Mouse (Mus musculus): ENCODE data around the gene Sesn2. TPM values are rescaled to one million over a fixed set of nuclear protein-coding genes. Genes with fewer than 3 reads are reported as not detected.

Sesn2 gene
- polyA plus RNA-seq, 1 experiment: 6.5 TPM

DNA sequence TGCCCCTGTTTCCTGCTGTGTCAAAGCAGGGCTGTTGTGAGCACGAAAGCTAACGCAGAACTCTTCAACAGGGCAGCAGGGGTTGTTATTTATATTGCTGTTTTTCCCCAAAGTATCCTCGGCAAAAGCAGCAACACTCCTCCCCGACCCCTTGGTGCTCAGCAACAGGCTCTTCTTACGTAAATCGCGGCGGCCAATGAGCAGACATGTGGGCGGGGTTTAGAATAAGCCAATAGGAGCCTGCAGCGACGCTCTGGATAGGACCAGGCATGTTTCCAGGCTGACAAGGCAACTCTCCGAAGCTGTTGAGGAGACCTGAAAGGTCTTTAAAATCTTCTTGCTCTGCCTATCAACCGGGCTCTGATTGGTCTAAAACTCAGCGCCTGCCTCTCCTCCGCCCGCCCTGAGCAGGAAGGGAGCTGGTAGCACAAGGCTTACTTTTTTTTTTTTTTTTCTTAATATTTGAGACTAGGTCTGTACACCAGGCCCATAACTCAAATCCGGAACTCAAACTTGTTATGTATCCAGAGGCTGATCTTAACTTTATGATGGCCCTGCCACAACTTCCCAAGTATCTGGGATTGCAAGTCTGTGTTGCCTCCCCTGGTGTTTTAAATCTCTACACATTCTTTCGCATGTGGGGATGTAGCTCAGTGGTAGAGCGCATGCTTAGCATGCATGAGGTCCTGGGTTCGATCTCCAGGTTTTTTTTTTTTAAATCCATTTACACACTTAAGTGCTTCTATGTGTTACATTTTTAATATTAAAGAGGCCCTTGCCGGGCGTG, 5.3 kb upstream of the Sesn2 start:
- WGBS: 16% methylated on average over 22 of the region's 22 CpGs
- DNase-seq (ENCODE audit: low read depth, low spot score): peak; percentile 87

GRCm38 (mm10) chr4:132514555-132515135, 4.3 kb upstream of the Sesn2 start:
- WGBS: 2% methylated on average over 21 of the region's 21 CpGs
- no peak for DNase-seq (ENCODE audit: low read depth, low spot score)

GRCm38 (mm10) chr4:132513395-132514273, 3.3 kb upstream of the Sesn2 start:
- no peak for DNase-seq (ENCODE audit: low read depth, low spot score)
- WGBS: 70% methylated on average over 14 of the region's 14 CpGs

DNA sequence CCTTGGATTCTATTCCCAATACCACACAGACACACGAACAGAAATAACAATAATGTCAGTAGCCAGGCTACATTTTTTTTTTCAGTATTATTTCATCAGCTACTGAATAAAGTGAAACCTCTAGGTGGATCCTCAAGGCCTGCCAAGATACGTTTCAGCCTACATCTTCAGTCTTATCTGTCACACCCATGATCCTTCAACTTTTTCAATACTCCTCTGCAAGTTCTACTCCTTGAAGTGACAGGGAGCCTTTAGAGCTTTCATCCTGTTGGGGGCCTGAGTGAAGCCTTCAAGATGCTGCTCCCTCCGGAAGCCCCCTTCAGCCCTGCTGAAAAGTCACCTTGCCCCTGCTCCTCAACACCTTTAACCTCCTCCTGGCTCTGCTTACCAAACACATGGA, 1.8 kb upstream of the Sesn2 start:
- DNase-seq (ENCODE audit: low read depth, low spot score): no peak
- 86% methylated on average over 3 of the region's 3 CpGs for WGBS

- WGBS: under 1% methylated on average over 52 of the region's 52 CpGs
- no peak for DNase-seq (ENCODE audit: low read depth, low spot score)
Measured at GRCm38 (mm10) chr4:132509621-132510296, 542 bp downstream of the Sesn2 start.

- no peak for DNase-seq (ENCODE audit: low read depth, low spot score)
- WGBS: 72% methylated on average over 2 of the region's 2 CpGs
Measured at GRCm38 (mm10) chr4:132507210-132507609, 3.1 kb downstream of the Sesn2 start.

DNA sequence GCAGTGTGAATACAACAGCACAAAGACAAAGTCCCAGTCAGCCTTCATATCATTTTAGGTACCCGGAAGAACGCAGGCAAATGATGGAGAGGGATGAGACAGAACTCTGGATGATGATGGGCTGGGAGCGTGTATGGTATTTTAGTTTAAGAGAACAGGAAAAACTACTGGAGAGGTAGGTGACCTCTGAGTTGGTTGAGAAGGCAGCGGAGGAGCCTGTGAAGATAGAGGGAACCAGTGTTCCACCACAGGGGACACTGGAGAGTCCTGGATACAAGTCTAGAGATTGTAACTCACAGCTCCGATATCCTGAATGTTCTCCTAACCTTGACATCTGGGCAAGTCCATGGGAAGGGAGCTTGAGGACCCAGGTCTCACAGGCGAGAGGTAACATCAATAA, 4.1 kb downstream of the Sesn2 start:
- 88% methylated on average over 6 of the region's 6 CpGs for WGBS
- DNase-seq (ENCODE audit: low read depth, low spot score): no peak

GRCm38 (mm10) chr4:132505800-132506199, 4.5 kb downstream of the Sesn2 start:
- DNase-seq (ENCODE audit: low read depth, low spot score): no peak
- WGBS: 64% methylated on average over 10 of the region's 10 CpGs

DNA sequence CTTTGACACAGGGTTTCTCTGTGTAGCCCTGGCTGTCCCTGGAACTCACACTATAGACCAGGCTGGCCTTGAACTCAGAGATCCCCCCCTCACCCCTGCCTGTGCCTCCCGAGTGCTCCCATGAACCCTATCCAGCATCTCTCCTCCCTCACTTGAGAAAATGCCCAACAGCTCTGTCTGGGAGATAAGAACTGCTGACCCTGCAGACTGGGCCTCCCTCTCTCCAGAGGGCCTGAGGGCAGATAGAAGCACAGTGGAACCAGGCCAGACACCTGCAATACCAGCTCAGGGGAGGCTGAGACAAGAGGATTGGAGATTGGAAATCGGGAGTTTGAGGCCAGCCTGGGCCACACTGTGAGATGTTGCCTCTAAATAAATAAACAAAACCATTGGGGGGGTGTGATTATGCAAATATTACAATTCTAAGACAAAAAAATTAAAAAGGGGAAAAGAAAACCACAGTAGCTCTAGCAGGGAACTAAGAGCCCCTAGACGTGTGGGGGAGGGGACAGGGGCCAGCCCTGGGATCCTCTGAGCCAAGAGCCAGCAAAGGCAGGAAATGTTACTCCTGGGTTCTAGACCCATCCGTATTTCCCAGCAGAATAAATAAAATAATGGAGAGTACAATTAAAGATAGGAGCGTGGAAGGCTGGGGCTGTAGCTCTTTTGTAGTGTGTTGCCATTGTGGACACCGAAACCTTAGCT, 5.1 kb downstream of the Sesn2 start:
- WGBS: 80% methylated on average over 6 of the region's 6 CpGs
- DNase-seq (ENCODE audit: low read depth, low spot score): no peak

DNA sequence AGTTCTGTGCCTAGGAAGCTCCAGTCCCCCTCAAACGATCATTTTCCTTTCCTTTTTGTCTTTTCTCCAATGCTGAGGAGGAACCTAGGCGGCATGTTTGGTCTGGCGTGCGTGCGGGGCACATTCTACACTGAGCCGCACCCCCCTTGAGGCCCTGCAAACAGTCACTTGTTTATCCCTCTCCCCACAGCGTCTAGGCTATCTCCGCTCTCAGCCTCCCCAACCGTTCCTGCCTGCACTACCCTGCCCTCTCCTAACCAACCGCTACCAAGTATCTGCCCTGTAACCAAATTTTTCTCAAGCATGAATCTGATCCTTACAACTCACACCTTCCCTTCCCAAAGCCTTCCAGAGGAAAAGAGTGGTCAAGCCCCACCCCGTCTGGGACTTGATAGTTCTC, 7.0 kb downstream of the Sesn2 start:
- 79% methylated on average over 11 of the region's 11 CpGs for WGBS
- no peak for DNase-seq (ENCODE audit: low read depth, low spot score)

DNA sequence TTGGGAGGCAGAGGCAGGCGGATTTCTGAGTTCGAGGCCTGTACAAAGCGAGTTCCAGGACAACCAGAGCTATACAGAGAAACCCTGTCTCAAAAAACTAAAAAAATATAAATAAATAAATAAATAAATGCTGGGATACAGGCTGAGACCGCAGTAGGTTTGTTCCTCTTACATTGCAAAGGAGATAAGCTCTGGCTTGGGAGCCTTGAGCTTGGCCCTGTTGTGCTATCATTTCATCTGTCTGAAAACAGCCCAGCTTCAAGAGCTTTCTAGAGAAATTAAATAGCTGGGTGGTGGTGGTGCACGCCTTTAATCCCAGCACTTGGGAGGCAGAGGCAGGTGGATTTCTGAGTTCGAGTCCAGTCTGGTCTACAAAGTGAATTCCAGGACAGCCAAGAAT, 8.7 kb downstream of the Sesn2 start:
- DNase-seq (ENCODE audit: low read depth, low spot score): no peak
- 96% methylated on average over 6 of the region's 6 CpGs for WGBS

- WGBS: 81% methylated on average over 20 of the region's 20 CpGs
- no peak for DNase-seq (ENCODE audit: low read depth, low spot score)
Measured at GRCm38 (mm10) chr4:132494271-132494918, 15.9 kb downstream of the Sesn2 start.

DNA sequence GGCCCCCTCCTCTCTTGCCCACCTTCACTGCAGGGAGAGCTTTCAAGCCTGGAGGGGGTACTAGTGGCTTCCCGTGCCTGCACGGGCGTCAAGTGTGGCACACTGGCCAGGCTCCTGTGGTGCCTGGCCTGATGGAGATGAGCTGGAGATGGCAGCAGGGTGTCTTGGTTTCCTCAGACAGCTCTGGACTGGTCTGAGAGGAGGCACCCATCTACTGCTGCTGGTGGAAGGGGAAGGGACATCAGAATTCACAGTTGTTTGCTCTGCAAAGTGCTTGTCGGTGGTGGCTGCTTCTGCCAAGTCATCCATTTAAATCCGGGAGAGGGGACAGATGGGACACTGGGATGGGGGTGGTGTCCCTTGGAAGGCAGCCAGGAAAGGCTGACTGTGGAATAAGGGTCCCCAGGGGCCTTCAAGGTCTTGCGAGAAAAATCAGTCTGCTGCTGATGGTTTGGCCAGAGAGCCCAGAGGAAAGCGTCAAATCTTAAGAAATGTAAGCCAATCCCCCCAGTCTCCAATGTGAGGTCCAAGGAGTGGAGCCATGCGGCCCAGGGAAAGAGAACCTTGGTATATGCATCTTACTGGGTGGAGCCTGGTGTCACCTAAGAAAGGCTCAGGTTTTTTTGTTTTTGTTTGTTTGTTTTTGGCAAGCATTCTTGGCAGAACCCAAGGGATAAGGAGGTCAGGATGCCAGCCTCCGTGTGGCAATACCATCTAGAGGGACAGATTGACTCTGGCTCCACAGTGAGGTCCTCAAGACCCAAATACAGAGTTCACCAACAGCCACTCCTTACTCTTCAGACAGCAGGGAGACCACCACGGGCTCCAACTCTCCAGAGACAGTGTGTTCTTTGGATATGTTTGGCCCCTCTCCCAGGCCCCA, 17.9 kb downstream of the Sesn2 start:
- DNase-seq (ENCODE audit: low read depth, low spot score): no peak

GRCm38 (mm10) chr4:132491748-132492147, 18.6 kb downstream of the Sesn2 start:
- DNase-seq (ENCODE audit: low read depth, low spot score): no peak
- WGBS: 72% methylated on average over 6 of the region's 6 CpGs

More for the DNA sequence above, 17.9 kb downstream of the Sesn2 start:
- WGBS: 76% methylated on average over 10 of the region's 10 CpGs

GRCm38 (mm10) chr4:132491057-132491456, 19.2 kb downstream of the Sesn2 start:
- 88% methylated on average over 8 of the region's 8 CpGs for WGBS
- DNase-seq (ENCODE audit: low read depth, low spot score): no peak

DNA sequence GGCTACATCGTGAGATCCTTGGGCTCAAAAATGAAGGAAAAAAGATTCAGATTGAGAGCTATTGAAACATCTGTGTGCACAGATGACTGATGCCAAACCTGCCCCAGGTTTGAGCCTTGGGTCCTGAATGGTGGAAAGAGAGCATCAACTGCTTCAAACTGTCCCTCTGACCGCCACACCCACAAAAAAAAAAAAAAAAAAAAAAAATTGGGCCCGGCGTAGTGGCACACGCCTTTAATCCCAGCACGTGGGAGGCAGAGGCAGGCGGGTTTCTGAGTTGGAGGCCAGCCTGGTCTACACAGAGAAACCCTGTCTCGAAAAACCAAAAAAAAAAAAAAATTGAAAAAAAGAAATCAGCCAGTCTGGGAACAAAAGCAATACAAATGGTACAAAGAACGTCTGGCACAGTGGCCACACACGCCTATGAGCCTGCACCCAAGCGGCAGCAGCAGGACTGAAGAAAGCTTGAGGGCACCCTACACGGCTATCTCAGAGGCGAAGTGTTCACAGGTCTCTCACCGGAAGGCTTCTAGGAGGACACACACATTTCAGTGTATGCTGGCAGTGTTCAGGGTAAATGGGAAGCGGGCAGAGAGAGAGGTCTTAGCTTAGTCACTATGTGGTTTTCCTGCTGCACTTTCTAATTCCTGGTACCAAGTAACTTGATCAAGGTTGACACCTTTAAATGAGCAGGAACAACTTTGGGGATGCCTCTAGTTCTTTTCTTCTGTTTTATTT, 19.9 kb downstream of the Sesn2 start:
- 89% methylated on average over 15 of the region's 15 CpGs for WGBS
- DNase-seq (ENCODE audit: low read depth, low spot score): no peak

GRCm38 (mm10) chr4:132488976-132489375, 21.3 kb downstream of the Sesn2 start:
- WGBS: 70% methylated on average over 6 of the region's 6 CpGs
- no peak for DNase-seq (ENCODE audit: low read depth, low spot score)
